ENCODE assay signal across 10 mouse cellular contexts in the genomic region with DNA sequence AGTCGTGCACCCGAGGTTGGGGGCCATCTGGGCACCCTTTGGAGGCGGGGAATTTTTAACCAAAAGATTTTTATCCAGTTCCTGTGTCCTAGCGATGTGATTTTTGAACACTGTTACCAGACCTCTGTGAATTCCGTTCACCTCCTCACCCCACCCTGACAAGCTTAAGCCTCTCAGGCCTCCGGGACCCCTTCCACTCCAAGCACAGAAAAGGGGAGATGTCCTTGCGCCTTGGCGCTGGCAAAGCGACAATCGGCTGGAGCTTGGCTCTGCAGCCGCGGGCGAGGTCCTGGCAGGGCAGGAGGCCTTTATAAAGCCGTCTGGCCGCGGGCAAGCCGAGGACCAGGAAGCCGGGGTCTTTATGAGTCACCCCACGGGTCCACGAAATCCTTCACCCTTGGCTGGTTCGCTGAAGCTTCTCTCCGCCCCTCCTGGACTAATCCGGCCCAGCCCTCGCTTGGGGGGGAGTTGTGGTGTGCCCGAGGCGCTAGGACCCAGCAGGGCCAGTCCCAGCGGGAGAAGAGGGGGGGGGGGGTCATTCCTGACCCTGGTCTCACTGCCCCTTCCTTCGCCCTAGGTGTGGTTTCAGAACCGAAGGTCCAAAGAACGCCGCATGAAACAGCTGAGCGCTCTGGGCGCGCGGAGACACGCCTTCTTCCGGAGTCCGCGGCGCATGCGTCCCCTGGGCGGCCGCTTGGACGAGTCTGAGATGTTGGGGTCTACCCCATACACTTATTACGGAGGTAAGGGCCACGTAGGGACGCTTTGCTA. TPM values are rescaled to one million over a fixed set of nuclear protein-coding genes. Genes with fewer than 3 reads are reported as not detected.
DNase-seq lines count a peak whose midpoint lies in the region; ATAC-seq and TF ChIP-seq lines count a peak whose summit lies in the region.
"Had no signal": no experiment of that assay in that cellular context is flagged by ENCODE, and none has a peak within 500 bp of the region (broad histone marks: within the 10 kb centered on the region; RNA-seq: fewer than 3 reads in every experiment).

No protein-coding gene starts in this region.

- WGBS in heart, embryonic 16.5 days: under 1% methylated on average over 46 of the region's 47 CpGs
- under 1% methylated on average over 47 of the region's 47 CpGs for WGBS in embryonic facial prominence, embryonic 15.5 days
- WGBS in kidney, postnatal 0 days: 1% methylated on average over 47 of the region's 47 CpGs
- under 1% methylated on average over 46 of the region's 47 CpGs for WGBS in neural tube, embryonic 14.5 days

- H3K9me3 ChIP-seq in heart, embryonic 16.5 days (replicated peaks; ENCODE audit: control insufficient read depth, low read length): no peaks in the 10 kb centered on the region
- no peaks in the 10 kb centered on the region for H3K9me3 ChIP-seq in embryonic facial prominence, embryonic 15.5 days (replicated peaks)
- no peaks in the 10 kb centered on the region for H3K9me3 ChIP-seq in kidney, postnatal 0 days (replicated peaks; ENCODE audit: low read length)
- no peaks in the 10 kb centered on the region for H3K9me3 ChIP-seq in neural tube, embryonic 14.5 days (ENCODE audit: control insufficient read depth, low read length)

- no peak for ATAC-seq in heart, embryonic 16.5 days (replicated peaks; ENCODE audit: extremely low read depth, insufficient read depth, low FRiP score)
- no peak for ATAC-seq in embryonic facial prominence, embryonic 15.5 days (ENCODE audit: insufficient number of reproducible peaks, low FRiP score, low TSS enrichment, low read depth)
- ATAC-seq in kidney, postnatal 0 days (replicated peaks; ENCODE audit: low FRiP score, low read depth): peak; percentile 47; the same call in 1 of the 2 replicates
- no peak for ATAC-seq in neural tube, embryonic 14.5 days (ENCODE audit: low read depth)

- no peaks in the 10 kb centered on the region for H3K36me3 ChIP-seq in heart, embryonic 16.5 days (ENCODE audit: control insufficient read depth, insufficient read depth)
- H3K36me3 ChIP-seq in embryonic facial prominence, embryonic 15.5 days: no peaks in the 10 kb centered on the region
- no peaks in the 10 kb centered on the region for H3K36me3 ChIP-seq in kidney, postnatal 0 days (ENCODE audit: insufficient read depth, low read length)
- no peaks in the 10 kb centered on the region for H3K36me3 ChIP-seq in neural tube, embryonic 14.5 days (ENCODE audit: control insufficient read depth, insufficient read depth, low read length)

- H3K4me2 ChIP-seq in heart, embryonic 16.5 days (ENCODE audit: low read depth, low read length): peak overlapping the region; percentile 61
- peak overlapping the region; percentile 54 for H3K4me2 ChIP-seq in embryonic facial prominence, embryonic 15.5 days (replicated peaks)
- H3K4me2 ChIP-seq in kidney, postnatal 0 days (ENCODE audit: low read length): peak overlapping the region; percentile 58
- peak overlapping the region; percentile 74 for H3K4me2 ChIP-seq in neural tube, embryonic 14.5 days (ENCODE audit: low read depth, low read length)

- DNase-seq in heart, postnatal 4 days: no peak
- no peak for DNase-seq in kidney, postnatal 0 days (ENCODE audit: low spot score)
- DNase-seq in thymus, postnatal 36 days: no peak
- DNase-seq in frontal cortex, postnatal 25 days (ENCODE audit: low spot score in 2 of 2): no peak
- no peak for DNase-seq in adrenal gland, postnatal 4 days (ENCODE audit: low spot score in 2 of 2)
- DNase-seq: right cerebral cortex, postnatal 25 days had no signal

- H3K9ac ChIP-seq in heart, embryonic 16.5 days (ENCODE audit: low read length): peak overlapping the region; percentile 0; the same call in 1 of the 2 replicates
- H3K9ac ChIP-seq in embryonic facial prominence, embryonic 15.5 days: no peak overlapping the region
- H3K9ac ChIP-seq in kidney, postnatal 0 days (ENCODE audit: low read depth, low read length): no peak overlapping the region
- H3K9ac ChIP-seq in neural tube, embryonic 14.5 days (replicated peaks; ENCODE audit: low read depth, low read length): peak overlapping the region; percentile 89

- peaks cover 7% of the 10 kb centered on the region for H3K4me1 ChIP-seq in heart, embryonic 16.5 days (ENCODE audit: control insufficient read depth, insufficient read depth, low read length)
- peaks cover 36% of the 10 kb centered on the region for H3K4me1 ChIP-seq in embryonic facial prominence, embryonic 15.5 days
- peaks cover 8% of the 10 kb centered on the region; the same call in 1 of the 2 replicates for H3K4me1 ChIP-seq in kidney, postnatal 0 days (replicated peaks; ENCODE audit: insufficient read depth, low read length)
- peaks cover 8% of the 10 kb centered on the region for H3K4me1 ChIP-seq in neural tube, embryonic 14.5 days (ENCODE audit: control insufficient read depth, insufficient read depth, low read length)

- H3K4me3 ChIP-seq in heart, embryonic 16.5 days (ENCODE audit: low read length): peak overlapping the region; percentile 49
- H3K4me3 ChIP-seq in embryonic facial prominence, embryonic 15.5 days (replicated peaks): peak overlapping the region; percentile 36
- peak overlapping the region; percentile 36 for H3K4me3 ChIP-seq in kidney, postnatal 0 days (replicated peaks; ENCODE audit: low read depth, low read length)
- H3K4me3 ChIP-seq in neural tube, embryonic 14.5 days (ENCODE audit: low read depth, low read length): peak overlapping the region; percentile 53

- H3K27me3 ChIP-seq in heart, embryonic 16.5 days (ENCODE audit: control insufficient read depth, insufficient read depth, low read length): peaks cover 97% of the 10 kb centered on the region
- H3K27me3 ChIP-seq in embryonic facial prominence, embryonic 15.5 days: peaks cover 98% of the 10 kb centered on the region
- H3K27me3 ChIP-seq in kidney, postnatal 0 days (ENCODE audit: insufficient read depth, low read length): peaks cover 91% of the 10 kb centered on the region
- H3K27me3 ChIP-seq in neural tube, embryonic 14.5 days (ENCODE audit: control insufficient read depth, insufficient read depth, low read length): peaks cover 31% of the 10 kb centered on the region

- H3K27ac ChIP-seq in heart, embryonic 16.5 days (ENCODE audit: low read length): no peak overlapping the region
- no peak overlapping the region for H3K27ac ChIP-seq in embryonic facial prominence, embryonic 15.5 days (replicated peaks)
- H3K27ac ChIP-seq in kidney, postnatal 0 days: no peak overlapping the region
- peak overlapping the region; percentile 91 for H3K27ac ChIP-seq in neural tube, embryonic 14.5 days (ENCODE audit: low read depth, low read length)

- no peak for TF ChIP-seq CTCF in kidney, postnatal 0 days (IDR thresholded peaks at IDR 0.05; ENCODE audit: low read depth)

RNA-seq across cellular contexts. Expression of gene Lhx5, which starts 4.4 kb away (rescaled TPM):
- polyA plus RNA-seq in heart, embryonic 16.5 days (2015; fragmentation: Nextera tagmentation; extraction: Ambion mirVana): not detected in 2 replicates
- not detected for total RNA-seq in heart, postnatal 4 days (2021)
- polyA plus RNA-seq in embryonic facial prominence, embryonic 15.5 days (2015; fragmentation: Nextera tagmentation; extraction: Ambion mirVana): 0.05 TPM in 2 replicates
- polyA plus RNA-seq in kidney, postnatal 0 days (2015; fragmentation: Nextera tagmentation; extraction: Ambion mirVana): not detected in 2 replicates
- polyA plus RNA-seq in neural tube, embryonic 14.5 days (2014; fragmentation: Nextera tagmentation; extraction: Ambion mirVana): 27.6 and 28.1 TPM in 2 replicates
- not detected for total RNA-seq in adrenal gland, postnatal 4 days (2021)
- polyA plus RNA-seq: gonadal fat pad, adult 2 months had no signal

RNA-seq across cellular contexts. Expression of gene Sdsl, which starts 36.7 kb away (rescaled TPM):
- polyA plus RNA-seq in heart, embryonic 16.5 days (2015; fragmentation: Nextera tagmentation; extraction: Ambion mirVana): 18.1 TPM in 2 replicates
- 10 to 100 TPM; 12.2 to 12.4 TPM for total RNA-seq in heart, postnatal 4 days (2021)
- 0.95 and 1.7 TPM in 2 replicates for polyA plus RNA-seq in embryonic facial prominence, embryonic 15.5 days (2015; fragmentation: Nextera tagmentation; extraction: Ambion mirVana)
- 12.0 and 13.3 TPM in 2 replicates for polyA plus RNA-seq in kidney, postnatal 0 days (2015; fragmentation: Nextera tagmentation; extraction: Ambion mirVana)
- 5.8 and 8.3 TPM in 2 replicates for polyA plus RNA-seq in neural tube, embryonic 14.5 days (2014; fragmentation: Nextera tagmentation; extraction: Ambion mirVana)
- total RNA-seq in adrenal gland, postnatal 4 days (2021): 10 to 100 TPM; 61.7 to 63.9 TPM

RNA-seq across cellular contexts. Expression of gene Sds, which starts 40.4 kb away (rescaled TPM):
- polyA plus RNA-seq in heart, embryonic 16.5 days (2015; fragmentation: Nextera tagmentation; extraction: Ambion mirVana): 0.56 TPM in 1 of 2 replicates, not detected in the other
- not detected for total RNA-seq in heart, postnatal 4 days (2021)
- polyA plus RNA-seq in embryonic facial prominence, embryonic 15.5 days (2015; fragmentation: Nextera tagmentation; extraction: Ambion mirVana): not detected in 2 replicates
- not detected in 2 replicates for polyA plus RNA-seq in kidney, postnatal 0 days (2015; fragmentation: Nextera tagmentation; extraction: Ambion mirVana)
- 0.29 TPM in 1 of 2 replicates, not detected in the other for polyA plus RNA-seq in neural tube, embryonic 14.5 days (2014; fragmentation: Nextera tagmentation; extraction: Ambion mirVana)
- total RNA-seq in adrenal gland, postnatal 4 days (2021): 1 to 10 TPM in 1 of 2 experiments, not detected in 1; 1.8 TPM
- polyA plus RNA-seq: gonadal fat pad, adult 2 months had no signal

Comparison
In these comparisons a context has a peak if more than half of its experiments do, and no peak if none do; other contexts are left out.
1. H3K9ac ChIP-seq: peak in heart, embryonic 16.5 days (single experiment) and neural tube, embryonic 14.5 days (single experiment); none in embryonic facial prominence, embryonic 15.5 days (single experiment) and kidney, postnatal 0 days (single experiment).
2. RNA of gene Lhx5, which starts 4.4 kb away (polyA plus RNA-seq): 27.6 to 28.1 TPM in neural tube, embryonic 14.5 days; 0.05 TPM in embryonic facial prominence, embryonic 15.5 days, not detected in heart, embryonic 16.5 days and not detected in kidney, postnatal 0 days; every median in the first group is over 10 times any median in the second.
3. Peak in every context shown above with its lines, with median percentiles within 50 percentile points of each other: H3K4me2 ChIP-seq and H3K4me3 ChIP-seq.